Mouse (Mus musculus) ES-Bruce4 (cell line): ENCODE measurements at regions not wholly inside any gene's neighbourhood (a gene's known extent, or its start where the extent isn't known, plus 50 kb on each side); places are given as distances from the start of the nearest gene placed in this dataset.

Source experiments
- H3K27ac ChIP-seq: 2 replicates; pipeline ENCODE4 v1.5.1; 2012; ENCODE audit warnings: low read length, inconsistent platforms; ENCODE audit not compliant: insufficient read depth
- H3K27me3 ChIP-seq: 2 replicates; pipeline ENCODE4 v1.6.1; 2012; ENCODE audit warnings: mild to moderate bottlenecking, low read length, inconsistent platforms; ENCODE audit not compliant: control insufficient read depth, poor library complexity, insufficient read depth, severe bottlenecking
- H3K36me3 ChIP-seq: 2 replicates; pipeline ENCODE4 v1.6.1; 2012; ENCODE audit warnings: inconsistent platforms, mild to moderate bottlenecking, low read length, moderate library complexity; ENCODE audit not compliant: control insufficient read depth, poor library complexity, insufficient read depth, severe bottlenecking
- H3K4me1 ChIP-seq: one replicate; pipeline ENCODE4 v1.8.1; 2011; ENCODE audit warnings: low read length; ENCODE audit not compliant: control insufficient read depth, insufficient read depth
- H3K4me3 ChIP-seq: 2 replicates; pipeline ENCODE4 v1.5.1; 2011; ENCODE audit warnings: low read depth, mild to moderate bottlenecking, low read length
- H3K9ac ChIP-seq: 2 replicates; pipeline ENCODE4 v1.6.1; 2012; ENCODE audit warnings: low read depth, mild to moderate bottlenecking, inconsistent platforms; ENCODE audit not compliant: poor library complexity, severe bottlenecking
- H3K9me3 ChIP-seq: replicated peaks from 2 replicates; pipeline ENCODE4 v1.6.1; 2012; ENCODE audit warnings: mild to moderate bottlenecking, low read length, inconsistent platforms; ENCODE audit not compliant: control insufficient read depth, poor library complexity, insufficient read depth, severe bottlenecking
- CTCF ChIP-seq: IDR thresholded peaks from one replicate; pipeline ENCODE4 v1.8.1; 2011; ENCODE audit warnings: low read depth, low read length
- EP300 ChIP-seq: IDR thresholded peaks from 2 replicates; pipeline ENCODE4 v1.6.1; 2011; ENCODE audit warnings: low read depth, low read length; ENCODE audit not compliant: insufficient read depth
- POLR2A ChIP-seq: IDR thresholded peaks from one replicate; pipeline ENCODE4 v1.8.1; 2011; ENCODE audit warnings: low read length; ENCODE audit not compliant: insufficient read depth

DNA sequence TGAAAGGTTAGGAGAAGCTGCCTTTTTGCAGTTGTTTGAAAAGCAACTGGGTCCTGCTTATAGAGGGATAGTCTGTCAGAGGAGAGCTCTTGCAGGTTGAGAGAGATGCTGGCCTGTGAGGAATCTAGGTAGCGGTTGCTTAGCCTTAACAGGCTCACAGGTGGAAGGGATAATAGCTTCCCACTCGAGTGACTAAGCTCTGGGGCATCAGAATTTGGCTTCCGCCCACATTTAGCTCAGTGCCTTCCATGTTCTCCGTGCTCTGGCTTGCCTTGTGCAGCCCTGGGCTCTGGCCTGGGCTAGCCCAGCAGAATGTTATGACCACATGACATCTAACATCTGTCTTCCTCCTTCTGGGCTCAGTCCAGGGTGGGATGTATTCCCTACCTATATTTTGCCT is 817.0 kb upstream of the Car8 start:
- no peak overlapping the region for H3K4me3 ChIP-seq
- no peaks in the 10 kb centered on the region for H3K9me3 ChIP-seq
- H3K4me1 ChIP-seq = no peaks in the 10 kb centered on the region
- TF ChIP-seq CTCF (no peak), EP300 (no peak), POLR2A (no peak)
- H3K27me3 ChIP-seq = no peaks in the 10 kb centered on the region
- H3K36me3 ChIP-seq = no peaks in the 10 kb centered on the region
- H3K9ac ChIP-seq = no peak overlapping the region
- H3K27ac ChIP-seq = no peak overlapping the region

DNA sequence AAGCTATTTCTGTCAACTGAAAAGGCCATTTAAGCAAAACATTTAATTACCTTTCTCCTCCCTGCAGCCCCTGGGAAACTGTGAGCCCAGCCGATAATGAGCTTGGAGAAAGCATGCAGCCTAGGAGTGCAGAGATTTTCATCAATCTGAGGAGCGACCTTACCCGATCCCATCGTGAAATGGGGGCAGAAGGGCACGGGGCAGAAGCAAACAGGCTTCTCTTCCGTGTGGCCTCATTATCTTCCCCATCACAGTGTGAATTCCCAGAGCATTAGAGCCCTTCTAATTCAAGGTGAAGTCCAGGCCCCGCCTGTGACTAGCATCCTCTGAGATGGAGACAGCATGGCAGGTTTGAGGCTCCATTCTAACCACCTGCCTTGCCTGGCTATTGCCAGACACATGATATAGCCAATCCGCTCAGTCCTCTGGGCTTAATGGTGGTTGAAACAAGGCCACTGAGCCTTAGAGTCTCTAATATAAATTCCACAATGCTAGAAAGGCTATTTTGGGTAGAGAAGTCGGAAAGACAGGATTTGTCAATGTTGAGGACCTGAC is 816.5 kb upstream of the Car8 start:
- Histone ChIP-seq H3K27ac (no peak overlapping the region), H3K4me1 (no peaks in the 10 kb centered on the region), H3K36me3 (no peaks in the 10 kb centered on the region), H3K4me3 (no peak overlapping the region), H3K9ac (no peak overlapping the region), H3K27me3 (no peaks in the 10 kb centered on the region), H3K9me3 (no peaks in the 10 kb centered on the region)
- TF ChIP-seq CTCF = no peak
- no peak for TF ChIP-seq EP300
- no peak for TF ChIP-seq POLR2A

DNA sequence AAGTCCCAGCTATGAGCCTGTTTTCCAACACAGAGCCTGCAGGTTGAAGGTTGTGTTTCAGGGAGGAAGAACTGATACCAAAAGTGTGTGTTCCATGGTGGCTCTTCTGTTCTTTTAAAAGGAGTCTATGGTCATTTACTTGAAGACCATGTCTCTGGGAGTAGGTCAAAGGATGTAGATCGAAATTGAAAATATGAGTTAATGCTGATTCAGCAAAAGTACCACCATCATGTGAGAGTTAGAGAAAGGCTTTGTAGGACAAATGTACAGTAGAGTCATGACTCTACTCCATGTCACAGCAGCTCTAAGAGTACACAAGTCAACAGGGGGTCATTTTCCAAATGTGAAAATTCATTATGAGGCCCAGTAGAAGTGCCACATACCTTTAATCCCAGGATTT is 810.0 kb upstream of the Car8 start:
- Histone ChIP-seq H3K9me3 (no peaks in the 10 kb centered on the region), H3K4me1 (no peaks in the 10 kb centered on the region), H3K9ac (no peak overlapping the region), H3K27ac (no peak overlapping the region), H3K36me3 (no peaks in the 10 kb centered on the region), H3K4me3 (no peak overlapping the region), H3K27me3 (no peaks in the 10 kb centered on the region)
- no peak for TF ChIP-seq EP300
- TF ChIP-seq CTCF = no peak
- TF ChIP-seq POLR2A = no peak

DNA sequence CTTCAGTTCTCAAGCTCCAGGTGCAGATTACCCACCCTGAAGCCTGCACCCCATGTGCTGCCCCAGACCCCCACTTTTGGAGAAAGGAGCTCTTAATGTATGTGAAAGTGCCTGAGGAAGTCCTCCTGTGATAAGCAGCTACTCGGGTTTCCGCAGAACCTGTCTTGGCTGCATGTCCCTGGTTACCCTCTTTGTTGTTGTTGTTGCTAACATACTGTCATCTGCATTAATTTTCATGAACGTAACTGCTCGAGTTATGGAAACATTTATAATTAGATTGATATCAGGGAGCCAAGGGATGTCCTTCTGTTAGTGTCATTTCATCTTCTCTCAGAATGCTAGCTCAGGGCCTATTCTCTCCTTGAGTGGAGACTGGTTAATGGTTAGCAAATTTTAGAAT is 808.3 kb upstream of the Car8 start:
- H3K4me3 ChIP-seq = no peak overlapping the region

DNA sequence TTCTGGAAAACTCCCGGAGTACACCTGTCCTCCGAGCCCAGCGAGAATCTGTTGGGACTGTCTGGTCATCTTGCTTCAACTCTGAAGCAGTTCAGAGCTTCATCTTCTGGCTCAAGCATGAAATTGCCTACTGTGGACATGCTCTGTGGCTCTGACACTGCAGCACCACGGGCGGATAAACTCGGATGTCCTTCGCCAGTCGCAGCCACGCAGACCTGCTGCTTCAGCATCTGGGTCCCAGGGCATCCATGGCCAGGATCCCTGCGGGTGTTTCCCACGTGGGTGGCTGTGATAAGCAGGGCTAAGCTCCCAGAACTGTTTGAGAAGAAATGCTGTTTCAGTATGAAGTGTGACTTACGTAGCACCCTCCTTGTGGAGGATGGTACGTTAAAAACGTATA is 807.6 kb upstream of the Car8 start:
- Histone ChIP-seq H3K27me3 (no peaks in the 10 kb centered on the region), H3K27ac (no peak overlapping the region), H3K36me3 (no peaks in the 10 kb centered on the region), H3K9ac (no peak overlapping the region), H3K4me3 (no peak overlapping the region), H3K9me3 (no peaks in the 10 kb centered on the region), H3K4me1 (no peaks in the 10 kb centered on the region)
- TF ChIP-seq CTCF (no peak), POLR2A (no peak), EP300 (no peak)

More for the DNA sequence above, 808.3 kb upstream of the Car8 start:
- no peaks in the 10 kb centered on the region for H3K27me3 ChIP-seq
- H3K4me1 ChIP-seq = no peaks in the 10 kb centered on the region
- no peak overlapping the region for H3K9ac ChIP-seq
- H3K36me3 ChIP-seq = no peaks in the 10 kb centered on the region
- no peak overlapping the region for H3K27ac ChIP-seq
- no peak for TF ChIP-seq CTCF
- TF ChIP-seq POLR2A = no peak
- H3K9me3 ChIP-seq = no peaks in the 10 kb centered on the region

DNA sequence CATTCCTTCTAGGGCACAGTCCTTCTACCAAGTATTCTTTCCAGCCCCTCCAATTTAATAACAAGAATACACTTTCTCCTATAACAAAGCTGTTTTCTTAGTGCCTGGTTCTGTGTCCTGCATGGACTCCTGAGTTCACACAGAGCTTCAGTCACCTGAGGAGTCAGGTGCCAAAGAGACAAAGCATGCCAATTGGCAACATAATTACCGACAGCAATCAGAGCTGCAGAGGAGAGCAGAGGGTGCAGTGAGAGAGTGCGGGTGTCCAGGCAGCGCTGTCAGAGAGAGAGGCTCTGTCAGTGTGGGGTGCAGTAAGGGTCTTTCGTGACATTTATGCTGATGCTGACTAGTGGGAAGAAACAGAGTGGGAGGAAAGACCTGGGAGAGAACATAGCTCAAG is 807.2 kb upstream of the Car8 start:
- Histone ChIP-seq H3K4me3 (no peak overlapping the region), H3K4me1 (no peaks in the 10 kb centered on the region), H3K27me3 (no peaks in the 10 kb centered on the region), H3K9ac (no peak overlapping the region), H3K27ac (no peak overlapping the region), H3K36me3 (no peaks in the 10 kb centered on the region), H3K9me3 (no peaks in the 10 kb centered on the region)
- TF ChIP-seq CTCF (no peak), EP300 (no peak), POLR2A (no peak)
